Mouse (Mus musculus): Measurements from ENCODE around the gene Asap2.

Asap2 gene

DNA sequence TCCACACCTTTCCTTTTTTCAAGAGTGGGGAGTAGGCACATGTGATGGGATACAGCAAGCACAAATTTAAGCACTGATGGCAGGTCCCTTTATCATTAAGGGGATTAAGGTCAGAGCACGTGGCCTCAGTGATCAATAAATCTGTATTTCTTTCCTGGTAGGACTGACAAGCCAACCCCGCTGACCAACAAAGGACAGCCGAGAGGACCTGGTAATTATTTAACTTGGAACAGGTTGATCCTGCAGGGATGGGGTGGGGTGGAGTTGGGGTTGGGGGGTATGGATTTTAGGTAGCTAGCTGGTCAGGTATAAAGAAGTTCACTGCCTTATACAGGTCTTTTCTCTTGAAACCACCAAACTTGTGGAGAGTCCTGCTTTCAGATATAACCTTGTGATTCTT lies 274.7 kb downstream of the Asap2 start:
- DNase-seq (ENCODE audit: low spot score): no peak

GRCm38 (mm10) chr12:21265501-21265900 lies 275.2 kb downstream of the Asap2 start:
- no peak for DNase-seq (ENCODE audit: low spot score)

GRCm38 (mm10) chr12:21265946-21266783 lies 275.9 kb downstream of the Asap2 start:
- DNase-seq (ENCODE audit: low spot score): peak; percentile 82

- no peak for DNase-seq (ENCODE audit: low spot score)
These were observed 276.5 kb downstream of the Asap2 start for GRCm38 (mm10) chr12:21266784-21267098.

GRCm38 (mm10) chr12:21268083-21268616 lies 277.9 kb downstream of the Asap2 start:
- no peak for DNase-seq (ENCODE audit: low spot score)

- no peak for DNase-seq (ENCODE audit: low spot score)
These were observed 284.2 kb downstream of the Asap2 start for GRCm38 (mm10) chr12:21274446-21274845.

- DNase-seq (ENCODE audit: low spot score): no peak
These were observed 287.1 kb downstream of the Asap2 start for GRCm38 (mm10) chr12:21277352-21277864.

- no peak for DNase-seq (ENCODE audit: low spot score)
These were observed 294.6 kb downstream of the Asap2 start, which contains the start of gene Cpsf3 for GRCm38 (mm10) chr12:21284761-21285441. Gene Cpsf3, plus strand, starts transcription at chr12:21285391.

GRCm38 (mm10) chr12:21285508-21286242 lies 295.4 kb downstream of the Asap2 start:
- no peak for DNase-seq (ENCODE audit: low spot score)

GRCm38 (mm10) chr12:21286243-21286622 lies 296.0 kb downstream of the Asap2 start, which contains the start of gene Itgb1bp1:
Gene Itgb1bp1, minus strand, starts transcription at chr12:21286284.
- DNase-seq (ENCODE audit: low spot score): peak; percentile 99

- DNase-seq (ENCODE audit: low spot score): peak; percentile 29
These were observed 296.7 kb downstream of the Asap2 start for GRCm38 (mm10) chr12:21286712-21287650.

DNA sequence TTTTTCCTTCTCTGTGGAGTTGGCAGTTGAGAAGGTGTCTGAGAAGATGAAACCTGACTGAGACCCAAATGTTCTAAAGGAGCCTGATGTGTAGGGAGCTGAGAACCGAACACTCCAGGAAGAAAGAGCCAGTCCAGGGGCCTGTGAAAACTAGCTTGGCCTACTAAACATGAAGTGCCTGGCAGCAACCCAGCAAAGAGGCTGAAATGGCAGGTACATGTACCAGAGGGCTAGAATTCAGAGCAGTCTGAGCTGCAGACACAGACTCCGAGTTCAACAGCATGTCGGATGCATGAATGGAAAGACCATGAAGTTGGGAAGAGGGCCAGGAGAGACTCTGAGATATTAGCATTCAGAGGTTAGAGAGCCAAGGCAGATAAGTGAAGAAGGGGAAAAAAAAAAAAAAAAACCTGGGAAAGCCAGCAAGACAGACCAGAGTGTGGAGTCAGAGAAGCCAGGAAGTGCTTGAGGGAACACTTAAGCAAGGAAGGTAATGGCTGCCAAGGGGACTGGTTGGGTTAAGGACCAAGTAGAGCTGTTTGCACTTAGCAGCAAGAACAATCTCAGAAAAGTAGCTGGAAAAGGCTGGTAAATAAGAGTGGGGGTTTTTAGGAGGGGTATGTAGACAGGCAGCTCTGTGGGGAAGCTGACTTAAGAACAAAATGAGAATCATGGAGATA lies 298.6 kb downstream of the Asap2 start:
- no peak for DNase-seq (ENCODE audit: low spot score)

DNA sequence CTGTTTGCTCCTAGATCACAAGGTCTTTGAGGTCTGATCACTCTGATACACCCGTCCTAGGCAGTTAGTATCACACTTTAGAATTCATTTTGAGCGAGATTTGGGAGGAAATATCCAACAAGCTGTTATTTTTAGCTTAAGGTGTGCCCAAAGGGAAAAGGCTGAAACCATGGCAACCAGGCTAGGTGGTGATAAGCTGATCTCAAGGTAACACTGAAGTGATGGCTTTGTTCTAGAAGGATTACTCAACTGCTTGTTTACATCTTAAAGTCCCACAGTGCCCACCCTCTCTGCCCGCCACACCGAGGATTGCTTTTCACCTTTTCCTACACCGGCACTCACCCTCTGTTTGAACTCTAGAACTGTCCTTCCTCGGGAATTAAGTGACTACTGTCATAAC lies 299.4 kb downstream of the Asap2 start:
- no peak for DNase-seq (ENCODE audit: low spot score)

DNA sequence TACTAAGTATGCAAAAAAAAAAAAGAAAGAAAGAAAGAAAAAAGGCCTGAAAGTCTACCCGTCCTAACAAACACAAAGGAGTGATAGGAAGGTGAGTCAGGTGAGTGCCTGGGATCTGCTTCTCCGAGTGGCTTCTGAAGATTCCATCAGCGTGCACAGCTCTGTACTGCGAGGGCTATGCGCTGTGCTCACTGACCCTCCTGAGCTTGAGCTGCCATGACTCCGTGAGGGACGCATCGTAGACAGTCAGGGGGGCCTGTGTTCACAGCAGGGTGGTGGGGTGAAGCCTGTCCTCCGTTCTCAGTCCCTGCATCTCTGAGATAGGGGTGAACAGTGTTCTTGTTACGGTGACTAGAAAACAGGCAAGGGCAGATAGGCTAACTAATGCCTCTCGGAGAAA lies 308.6 kb downstream of the Asap2 start:
- DNase-seq (ENCODE audit: low spot score): no peak

DNA sequence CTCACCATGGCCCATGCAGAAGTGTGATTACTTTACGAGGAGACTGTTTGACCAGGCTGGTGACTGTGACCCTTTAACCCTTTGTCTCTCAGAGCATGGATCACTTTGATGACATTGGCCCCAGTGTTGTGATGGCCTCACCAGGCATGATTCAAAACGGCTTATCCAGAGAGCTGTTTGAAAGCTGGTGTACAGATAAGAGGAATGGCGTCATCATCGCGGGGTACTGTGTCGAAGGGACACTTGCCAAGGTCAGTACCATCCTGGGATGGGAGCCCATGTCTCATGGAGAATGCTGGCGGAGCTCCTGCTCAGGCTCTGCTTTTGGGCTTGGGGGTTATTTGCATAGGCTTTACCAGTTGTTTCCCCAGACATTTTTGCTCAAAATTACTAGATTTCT lies 311.1 kb downstream of the Asap2 start:
- no peak for DNase-seq (ENCODE audit: low spot score)

GRCm38 (mm10) chr12:21301932-21302331 lies 311.7 kb downstream of the Asap2 start:
- DNase-seq (ENCODE audit: low spot score): no peak

DNA sequence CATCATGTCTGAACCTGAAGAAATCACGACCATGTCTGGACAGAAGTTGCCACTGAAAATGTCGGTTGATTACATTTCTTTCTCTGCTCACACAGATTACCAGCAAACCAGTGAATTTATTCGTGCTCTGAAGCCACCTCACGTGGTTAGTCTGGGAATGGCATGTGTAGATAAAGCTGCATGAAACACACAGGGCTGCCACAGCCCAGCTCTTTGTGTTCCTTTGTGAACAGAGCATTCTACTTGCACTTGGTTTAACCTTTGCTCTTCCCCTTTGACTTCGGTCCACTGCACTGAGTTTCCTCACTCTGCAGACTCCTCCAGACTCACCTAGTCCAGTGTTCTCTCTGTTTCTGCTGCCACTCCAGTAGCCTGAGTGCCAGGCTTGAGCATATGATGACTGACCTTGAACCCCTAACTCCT lies 312.1 kb downstream of the Asap2 start:
- DNase-seq (ENCODE audit: low spot score): no peak

- no peak for DNase-seq (ENCODE audit: low spot score)
These were observed 315.5 kb downstream of the Asap2 start for GRCm38 (mm10) chr12:21305741-21306140.

GRCm38 (mm10) chr12:21306721-21307120 lies 316.5 kb downstream of the Asap2 start:
- no peak for DNase-seq (ENCODE audit: low spot score)

DNA sequence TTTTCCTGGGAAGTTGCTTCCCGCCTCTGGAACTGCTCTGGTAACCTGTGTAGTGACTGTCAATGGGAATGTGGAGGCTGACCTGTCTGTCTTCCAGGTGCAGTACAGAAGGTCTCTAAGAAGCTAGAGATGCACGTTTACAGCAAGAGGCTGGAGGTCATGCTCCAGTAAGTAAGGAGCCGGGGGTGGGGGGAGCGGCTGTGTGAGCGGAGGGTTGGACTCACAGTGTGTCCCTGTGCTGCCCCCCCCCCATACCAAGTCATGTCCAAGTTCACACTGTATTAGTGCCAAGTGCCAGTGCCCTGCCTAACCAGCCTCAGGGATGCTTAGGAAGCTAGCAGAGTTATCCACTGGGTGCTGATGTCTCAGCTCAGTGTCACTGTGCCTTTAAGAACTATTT lies 321.9 kb downstream of the Asap2 start:
- no peak for DNase-seq (ENCODE audit: low spot score)
